Mouse (Mus musculus): ENCODE results near the gene Rgcc. TPM values are rescaled to one million over a fixed set of nuclear protein-coding genes. Genes with fewer than 3 reads are reported as not detected.

Gene Rgcc
- polyA plus RNA-seq, 1 experiment, result 73.1 TPM

GRCm38 (mm10) chr14:79315877-79316276 is 14.4 kb upstream of the Rgcc start:
- H3K27ac ChIP-seq (ENCODE audit: insufficient read depth, low read length), result no peak overlapping the region
- H3K4me3 ChIP-seq (ENCODE audit: insufficient read depth, low read length), result no peak overlapping the region
- peaks cover 5% of the 10 kb centered on the region; the same call in 1 of the 2 replicates for H3K4me1 ChIP-seq (ENCODE audit: control insufficient read depth, insufficient read depth, low read length)
- TF ChIP-seq CTCF (IDR thresholded peaks at IDR 0.05; ENCODE audit: extremely low read depth, insufficient read depth, low read length), result no peak
- TF ChIP-seq POLR2A (IDR thresholded peaks at IDR 0.05; ENCODE audit: extremely low read depth, insufficient read depth, low read length), result no peak

- H3K27ac ChIP-seq (ENCODE audit: insufficient read depth, low read length), result no peak overlapping the region
- TF ChIP-seq CTCF (IDR thresholded peaks at IDR 0.05; ENCODE audit: extremely low read depth, insufficient read depth, low read length), result no peak
- TF ChIP-seq POLR2A (IDR thresholded peaks at IDR 0.05; ENCODE audit: extremely low read depth, insufficient read depth, low read length), result no peak
- peaks cover 5% of the 10 kb centered on the region; the same call in 1 of the 2 replicates for H3K4me1 ChIP-seq (ENCODE audit: control insufficient read depth, insufficient read depth, low read length)
- no peak overlapping the region for H3K4me3 ChIP-seq (ENCODE audit: insufficient read depth, low read length)
Measured at GRCm38 (mm10) chr14:79314245-79315010, 13.0 kb upstream of the Rgcc start.

GRCm38 (mm10) chr14:79313439-79314175 is 12.2 kb upstream of the Rgcc start:
- H3K4me3 ChIP-seq (ENCODE audit: insufficient read depth, low read length), result no peak overlapping the region
- no peak for TF ChIP-seq POLR2A (IDR thresholded peaks at IDR 0.05; ENCODE audit: extremely low read depth, insufficient read depth, low read length)
- no peak for TF ChIP-seq CTCF (IDR thresholded peaks at IDR 0.05; ENCODE audit: extremely low read depth, insufficient read depth, low read length)
- no peak overlapping the region for H3K27ac ChIP-seq (ENCODE audit: insufficient read depth, low read length)
- peaks cover 5% of the 10 kb centered on the region; the same call in 1 of the 2 replicates for H3K4me1 ChIP-seq (ENCODE audit: control insufficient read depth, insufficient read depth, low read length)

- Histone ChIP-seq H3K4me3 (ENCODE audit: insufficient read depth, low read length) (no peak overlapping the region), H3K27ac (ENCODE audit: insufficient read depth, low read length) (no peak overlapping the region), H3K4me1 (ENCODE audit: control insufficient read depth, insufficient read depth, low read length) (peaks cover 5% of the 10 kb centered on the region; the same call in 1 of the 2 replicates)
- TF ChIP-seq CTCF (IDR thresholded peaks at IDR 0.05; ENCODE audit: extremely low read depth, insufficient read depth, low read length) (no peak), POLR2A (IDR thresholded peaks at IDR 0.05; ENCODE audit: extremely low read depth, insufficient read depth, low read length) (no peak)
Measured at GRCm38 (mm10) chr14:79312719-79313118, 11.3 kb upstream of the Rgcc start.

- Histone ChIP-seq H3K4me3 (ENCODE audit: insufficient read depth, low read length) (no peak overlapping the region), H3K4me1 (ENCODE audit: control insufficient read depth, insufficient read depth, low read length) (peaks cover 5% of the 10 kb centered on the region; the same call in 1 of the 2 replicates), H3K27ac (ENCODE audit: insufficient read depth, low read length) (no peak overlapping the region)
- TF ChIP-seq POLR2A (IDR thresholded peaks at IDR 0.05; ENCODE audit: extremely low read depth, insufficient read depth, low read length) (no peak), CTCF (IDR thresholded peaks at IDR 0.05; ENCODE audit: extremely low read depth, insufficient read depth, low read length) (no peak)
Measured at GRCm38 (mm10) chr14:79311918-79312454, 10.5 kb upstream of the Rgcc start.

GRCm38 (mm10) chr14:79309115-79309514 is 7.7 kb upstream of the Rgcc start:
- Histone ChIP-seq H3K4me1 (ENCODE audit: control insufficient read depth, insufficient read depth, low read length) (peaks cover 4% of the 10 kb centered on the region; the same call in 1 of the 2 replicates), H3K4me3 (ENCODE audit: insufficient read depth, low read length) (no peak overlapping the region), H3K27ac (ENCODE audit: insufficient read depth, low read length) (no peak overlapping the region)
- TF ChIP-seq CTCF (IDR thresholded peaks at IDR 0.05; ENCODE audit: extremely low read depth, insufficient read depth, low read length) (no peak), POLR2A (IDR thresholded peaks at IDR 0.05; ENCODE audit: extremely low read depth, insufficient read depth, low read length) (no peak)

- H3K27ac ChIP-seq (ENCODE audit: insufficient read depth, low read length), result no peak overlapping the region
- peaks cover 2% of the 10 kb centered on the region; the same call in 1 of the 2 replicates for H3K4me1 ChIP-seq (ENCODE audit: control insufficient read depth, insufficient read depth, low read length)
- TF ChIP-seq POLR2A (IDR thresholded peaks at IDR 0.05; ENCODE audit: extremely low read depth, insufficient read depth, low read length), result no peak
- no peak for TF ChIP-seq CTCF (IDR thresholded peaks at IDR 0.05; ENCODE audit: extremely low read depth, insufficient read depth, low read length)
- H3K4me3 ChIP-seq (ENCODE audit: insufficient read depth, low read length), result no peak overlapping the region
Measured at GRCm38 (mm10) chr14:79308364-79308763, 6.9 kb upstream of the Rgcc start.

- Histone ChIP-seq H3K4me3 (ENCODE audit: insufficient read depth, low read length) (no peak overlapping the region), H3K27ac (ENCODE audit: insufficient read depth, low read length) (no peak overlapping the region), H3K4me1 (ENCODE audit: control insufficient read depth, insufficient read depth, low read length) (peaks cover 2% of the 10 kb centered on the region; the same call in 1 of the 2 replicates)
- TF ChIP-seq CTCF (IDR thresholded peaks at IDR 0.05; ENCODE audit: extremely low read depth, insufficient read depth, low read length) (no peak), POLR2A (IDR thresholded peaks at IDR 0.05; ENCODE audit: extremely low read depth, insufficient read depth, low read length) (no peak)
Measured at GRCm38 (mm10) chr14:79307908-79308307, 6.5 kb upstream of the Rgcc start.

GRCm38 (mm10) chr14:79307138-79307537 is 5.7 kb upstream of the Rgcc start:
- Histone ChIP-seq H3K4me1 (ENCODE audit: control insufficient read depth, insufficient read depth, low read length) (peaks cover 2% of the 10 kb centered on the region; the same call in 1 of the 2 replicates), H3K27ac (ENCODE audit: insufficient read depth, low read length) (no peak overlapping the region), H3K4me3 (ENCODE audit: insufficient read depth, low read length) (no peak overlapping the region)
- no peak for TF ChIP-seq POLR2A (IDR thresholded peaks at IDR 0.05; ENCODE audit: extremely low read depth, insufficient read depth, low read length)
- TF ChIP-seq CTCF (IDR thresholded peaks at IDR 0.05; ENCODE audit: extremely low read depth, insufficient read depth, low read length), result no peak

Data from cortical plate, adult 2 months (tissue).